Mouse (Mus musculus): ENCODE results near the gene Tm9sf4. TPM values are rescaled to one million over a fixed set of nuclear protein-coding genes. Genes with fewer than 3 reads are reported as not detected.

Gene Tm9sf4
- total and polyA plus RNA-seq, 3 experiments = 34.5 to 51.8 (median 43.3) TPM

DNA sequence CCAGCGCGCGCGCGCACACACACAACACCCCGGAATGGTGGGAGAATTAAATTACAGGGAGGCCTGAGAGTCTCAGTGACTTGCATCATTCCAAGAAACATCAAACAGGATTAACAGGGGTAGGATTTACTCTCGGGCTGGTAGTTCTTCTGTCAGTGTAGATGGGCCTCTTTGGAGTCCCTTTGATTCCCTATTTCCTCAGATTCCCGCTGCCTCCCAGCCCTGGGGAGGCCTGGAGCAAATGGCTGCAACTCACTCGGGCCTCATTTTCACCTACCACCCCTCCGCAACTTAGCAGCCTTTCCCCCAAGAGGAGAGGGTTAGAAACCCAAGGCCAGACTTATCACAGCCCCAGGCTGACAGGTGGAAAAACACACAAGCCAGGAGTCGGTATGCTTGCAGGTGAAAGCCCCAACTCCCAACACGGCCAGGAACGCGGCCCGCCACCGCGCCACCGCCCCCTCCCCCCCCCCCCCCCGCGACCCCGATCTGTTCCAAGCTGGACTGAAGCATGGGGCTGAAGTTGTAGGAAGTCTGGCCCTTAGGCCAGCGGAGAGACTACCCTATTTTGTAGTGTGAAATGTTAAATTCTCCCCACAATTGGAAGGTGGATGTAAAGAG is 78.9 kb downstream of the Tm9sf4 start:
- H3K27ac ChIP-seq = peak overlapping the region; percentile 90

DNA sequence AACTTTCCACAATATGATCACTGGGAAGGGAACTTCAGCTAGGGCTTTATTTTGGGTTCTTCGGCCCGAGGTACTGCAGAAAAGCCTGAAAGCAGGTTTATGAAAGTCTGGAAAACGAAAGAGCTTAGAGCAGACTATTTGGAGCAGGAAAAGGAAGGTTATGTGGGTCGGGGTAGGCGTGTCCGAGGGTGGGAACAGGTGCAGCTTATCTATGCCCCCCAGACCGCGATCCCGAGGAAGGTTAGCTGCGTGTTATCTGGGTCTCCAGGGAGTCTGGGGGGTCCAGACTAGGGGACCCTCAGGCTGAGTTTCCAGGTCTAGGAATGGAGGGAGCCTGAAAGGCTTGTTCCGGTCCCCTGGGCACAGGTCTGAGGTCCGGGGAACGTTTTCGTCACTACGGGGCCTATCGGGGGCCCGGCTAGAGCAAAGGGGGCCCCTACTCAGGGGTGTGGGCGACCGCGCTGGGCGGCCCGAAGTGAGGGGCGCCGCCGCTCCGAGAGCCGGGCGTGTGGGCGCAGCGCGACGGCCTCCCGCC is 79.7 kb downstream of the Tm9sf4 start:
- DNase-seq = no peak
- intact Hi-C loops (cut with DNase I) = loop anchor here (1.0 to 5.0 kb wide), 4 partner anchors 78 to 202 kb away; partner anchors contain the start of gene Tm9sf4
- under 1% methylated on average over 33 of the region's 33 CpGs for WGBS

More for the DNA sequence above, 78.9 kb downstream of the Tm9sf4 start:
- TF ChIP-seq CTCF (IDR thresholded peaks at IDR 0.05) = no peak
- TF ChIP-seq POLR2A (IDR thresholded peaks at IDR 0.05; ENCODE audit: insufficient read depth, low read depth, low read length) = no peak
- no peak for TF ChIP-seq EP300 (IDR thresholded peaks at IDR 0.05; ENCODE audit: insufficient read depth, low read depth, low read length)
- peaks cover 5% of the 10 kb centered on the region for H3K4me1 ChIP-seq (ENCODE audit: control insufficient read depth, insufficient read depth, low read length)
- peak overlapping the region; percentile 73 for H3K4me3 ChIP-seq
- H3K36me3 ChIP-seq (ENCODE audit: control insufficient read depth, insufficient read depth, low read length) = peaks cover 16% of the 10 kb centered on the region
- H3K9ac ChIP-seq (ENCODE audit: low read depth, low read length) = peak overlapping the region; percentile 99
- H3K27me3 ChIP-seq (ENCODE audit: control insufficient read depth, insufficient read depth, low read length) = no peaks in the 10 kb centered on the region
- no peak for DNase-seq
- peaks cover 5% of the 10 kb centered on the region; the same call in 1 of the 2 replicates for H3K79me2 ChIP-seq (replicated peaks; ENCODE audit: control insufficient read depth, insufficient read depth, low read length)
- intact Hi-C loops (cut with DNase I) = loop anchor here (5.0 kb wide), 3 partner anchors 78 to 202 kb away; partner anchors contain the start of gene Tm9sf4
- 9% methylated on average over 22 of the region's 22 CpGs for WGBS

DNA sequence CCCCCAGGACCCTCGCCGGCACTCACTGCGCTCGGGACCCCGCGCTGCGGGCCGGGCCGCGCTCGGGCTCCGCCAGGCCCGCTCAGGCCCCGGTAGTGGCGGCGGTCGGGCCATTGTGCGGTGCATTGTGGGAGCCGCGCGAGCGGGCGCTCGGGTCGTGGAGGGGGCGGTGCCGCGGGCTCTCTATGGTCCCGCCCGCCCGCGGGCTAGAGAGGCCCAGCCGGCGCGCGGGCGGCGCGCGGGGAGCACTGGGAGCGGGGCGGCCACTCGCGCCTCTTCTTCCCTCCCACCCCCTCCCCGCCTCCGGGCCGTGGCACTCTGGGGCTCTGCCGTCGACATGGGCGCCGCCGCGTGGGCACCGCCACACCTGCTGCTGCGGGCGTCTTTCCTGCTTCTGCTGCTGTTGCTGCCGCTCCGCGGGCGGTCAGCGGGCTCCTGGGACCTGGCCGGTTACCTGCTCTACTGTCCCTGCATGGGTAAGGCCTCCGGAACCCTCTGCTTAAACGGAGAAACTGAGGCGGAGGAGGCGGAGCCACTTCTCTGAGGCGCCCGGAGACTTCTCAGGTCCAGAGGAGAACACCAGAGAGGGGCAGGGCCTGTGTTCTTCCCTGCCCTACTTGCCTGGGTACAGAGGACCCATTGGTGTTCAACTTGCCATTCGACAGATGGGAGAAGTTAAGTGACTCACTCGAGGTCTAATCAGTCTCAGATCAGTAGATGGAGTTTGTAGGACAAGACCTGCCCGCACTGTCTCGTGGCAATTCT is 80.3 kb downstream of the Tm9sf4 start, which contains the start of the genes Plagl2 and Pofut1:
Gene Plagl2 (minus strand): TSS at position 177 of the 765 bp plus-strand sequence.
Gene Pofut1 (plus strand): TSS at position 284 of the 765 bp plus-strand sequence.
- peak within 1 kb of the TSS; percentile 99 for H3K9ac ChIP-seq (ENCODE audit: low read depth, low read length)
- intact Hi-C loops (cut with DNase I) = loop anchor here (1.0 to 5.0 kb wide), 5 partner anchors 49 to 201 kb away; partner anchors contain the start of genes Kif3b and Tm9sf4

More for the DNA sequence above, 79.7 kb downstream of the Tm9sf4 start:
- TF ChIP-seq POLR2A (IDR thresholded peaks at IDR 0.05; ENCODE audit: insufficient read depth, low read depth, low read length) = no peak
- TF ChIP-seq EP300 (IDR thresholded peaks at IDR 0.05; ENCODE audit: insufficient read depth, low read depth, low read length) = no peak
- no peak for TF ChIP-seq CTCF (IDR thresholded peaks at IDR 0.05)
- Histone ChIP-seq H3K27me3 (ENCODE audit: control insufficient read depth, insufficient read depth, low read length) (no peaks in the 10 kb centered on the region), H3K27ac (peak overlapping the region; percentile 90), H3K4me1 (ENCODE audit: control insufficient read depth, insufficient read depth, low read length) (peaks cover 5% of the 10 kb centered on the region), H3K79me2 (replicated peaks; ENCODE audit: control insufficient read depth, insufficient read depth, low read length) (peaks cover 5% of the 10 kb centered on the region; the same call in 1 of the 2 replicates), H3K9ac (ENCODE audit: low read depth, low read length) (peak overlapping the region; percentile 99), H3K4me3 (peak overlapping the region; percentile 73), H3K36me3 (ENCODE audit: control insufficient read depth, insufficient read depth, low read length) (peaks cover 16% of the 10 kb centered on the region)

DNA sequence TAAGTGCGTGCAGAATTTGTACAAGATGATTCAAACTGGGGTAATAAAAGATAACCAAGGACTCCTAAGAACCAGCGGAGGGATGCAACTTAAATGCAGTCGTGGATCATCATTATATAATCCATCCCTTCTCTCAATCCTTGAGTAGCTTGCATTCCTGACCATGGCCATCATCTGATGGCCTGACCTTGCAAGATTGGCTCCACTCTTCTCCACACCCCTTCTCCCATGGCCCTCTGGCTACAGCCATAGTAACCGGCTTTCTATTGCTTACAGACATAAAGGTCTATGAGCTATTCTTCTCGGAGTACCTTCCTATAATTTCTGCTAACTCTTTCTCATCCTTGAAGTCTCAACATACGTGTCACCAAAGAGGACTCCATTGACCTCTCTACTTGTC is 81.1 kb downstream of the Tm9sf4 start:
- no peak overlapping the region for H3K27ac ChIP-seq
- peaks cover 4% of the 10 kb centered on the region for H3K4me1 ChIP-seq (ENCODE audit: control insufficient read depth, insufficient read depth, low read length)
- no peak overlapping the region for H3K9ac ChIP-seq (ENCODE audit: low read depth, low read length)
- H3K4me3 ChIP-seq = peak overlapping the region; percentile 73
- H3K79me2 ChIP-seq (replicated peaks; ENCODE audit: control insufficient read depth, insufficient read depth, low read length) = peaks cover 2% of the 10 kb centered on the region; the same call in 1 of the 2 replicates
- peaks cover 14% of the 10 kb centered on the region for H3K36me3 ChIP-seq (ENCODE audit: control insufficient read depth, insufficient read depth, low read length)
- TF ChIP-seq POLR2A (IDR thresholded peaks at IDR 0.05; ENCODE audit: insufficient read depth, low read depth, low read length) = no peak
- TF ChIP-seq EP300 (IDR thresholded peaks at IDR 0.05; ENCODE audit: insufficient read depth, low read depth, low read length) = no peak
- no peak for TF ChIP-seq CTCF (IDR thresholded peaks at IDR 0.05)
- no peak for DNase-seq
- H3K27me3 ChIP-seq (ENCODE audit: control insufficient read depth, insufficient read depth, low read length) = no peaks in the 10 kb centered on the region
- 67% methylated on average over 6 of the region's 6 CpGs for WGBS
- intact Hi-C loops (cut with DNase I) = loop anchor here (2.0 to 5.0 kb wide), 4 partner anchors 49 to 200 kb away; partner anchors contain the start of genes Kif3b and Tm9sf4

More for the DNA sequence above, 80.3 kb downstream of the Tm9sf4 start, which contains the start of the genes Plagl2 and Pofut1:
- peak; percentile 95 to 96 for DNase-seq
- peak within 1 kb of the TSS; percentile 73 for H3K4me3 ChIP-seq
- WGBS = under 1% methylated on average over 71 of the region's 72 CpGs
- peak within 1 kb of the TSS; percentile 90 for H3K27ac ChIP-seq
- peaks cover 5% of the 10 kb centered on the region for H3K4me1 ChIP-seq (ENCODE audit: control insufficient read depth, insufficient read depth, low read length)
- peaks cover 16% of the 10 kb centered on the region for H3K36me3 ChIP-seq (ENCODE audit: control insufficient read depth, insufficient read depth, low read length)
- H3K27me3 ChIP-seq (ENCODE audit: control insufficient read depth, insufficient read depth, low read length) = no peaks in the 10 kb centered on the region
- peaks cover 2% of the 10 kb centered on the region; the same call in 1 of the 2 replicates for H3K79me2 ChIP-seq (replicated peaks; ENCODE audit: control insufficient read depth, insufficient read depth, low read length)
- no peak for TF ChIP-seq EP300 (IDR thresholded peaks at IDR 0.05; ENCODE audit: insufficient read depth, low read depth, low read length)
- TF ChIP-seq POLR2A (IDR thresholded peaks at IDR 0.05; ENCODE audit: insufficient read depth, low read depth, low read length) = peak; percentile 37; the same call in 1 of the 2 replicates
- TF ChIP-seq CTCF (IDR thresholded peaks at IDR 0.05) = peak; percentile 57

DNA sequence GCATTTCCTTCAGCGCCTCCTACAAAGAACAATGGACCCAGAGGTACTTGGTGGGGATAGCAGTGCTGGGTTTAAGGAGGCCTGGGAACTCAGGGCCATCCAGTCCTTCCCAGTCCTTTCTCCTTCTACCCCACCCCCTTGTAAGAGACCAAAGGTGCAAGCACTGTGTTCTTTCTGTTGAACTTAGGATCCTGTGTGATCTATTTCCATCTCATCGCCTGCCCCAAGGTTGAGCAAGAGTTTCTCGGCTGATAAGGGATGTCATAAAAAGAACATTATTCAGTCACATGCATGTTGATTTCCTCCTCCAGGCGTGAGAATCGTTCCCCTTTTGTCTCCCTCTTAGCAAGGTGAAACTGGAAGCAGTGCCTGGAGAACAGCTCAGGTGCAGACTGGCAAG is 88.6 kb downstream of the Tm9sf4 start:
- TF ChIP-seq POLR2A (IDR thresholded peaks at IDR 0.05; ENCODE audit: insufficient read depth, low read depth, low read length) = no peak
- no peak for TF ChIP-seq CTCF (IDR thresholded peaks at IDR 0.05)
- no peak for TF ChIP-seq EP300 (IDR thresholded peaks at IDR 0.05; ENCODE audit: insufficient read depth, low read depth, low read length)
- no peaks in the 10 kb centered on the region for H3K4me1 ChIP-seq (ENCODE audit: control insufficient read depth, insufficient read depth, low read length)
- no peak overlapping the region for H3K9ac ChIP-seq (ENCODE audit: low read depth, low read length)
- intact Hi-C loops (cut with DNase I) = no loop called here
- WGBS = 55% methylated on average over 5 of the region's 5 CpGs
- H3K4me3 ChIP-seq = no peak overlapping the region
- no peak for DNase-seq
- no peaks in the 10 kb centered on the region for H3K79me2 ChIP-seq (replicated peaks; ENCODE audit: control insufficient read depth, insufficient read depth, low read length)
- H3K27ac ChIP-seq = no peak overlapping the region
- no peaks in the 10 kb centered on the region for H3K27me3 ChIP-seq (ENCODE audit: control insufficient read depth, insufficient read depth, low read length)
- H3K36me3 ChIP-seq (ENCODE audit: control insufficient read depth, insufficient read depth, low read length) = no peaks in the 10 kb centered on the region; the same call in 1 of the 2 replicates
